Mouse (Mus musculus): Measurements from ENCODE around the gene Abca3. TPM values are rescaled to one million over a fixed set of nuclear protein-coding genes. Genes with fewer than 3 reads are reported as not detected.

Abca3 gene
- total RNA-seq (2017), result 12.8 and 14.2 TPM in 2 replicates

GRCm38 (mm10) chr17:24351760-24352357 is at the start of gene Abca3:
Gene Abca3, plus strand, starts transcription at chr17:24351950.
- ATAC-seq (replicated peaks in 1 of 2; ENCODE audit: insufficient read depth in 1 of 2, low FRiP score in 2 of 2, low TSS enrichment in 1 of 2, low read depth in 1 of 2, poor library complexity in 2 of 2, severe bottlenecking in 2 of 2), result peak; percentile 78 to 85

- peak; percentile 59 to 68; a peak in 2 of 4 replicates for ATAC-seq (replicated peaks in 1 of 2; ENCODE audit: insufficient read depth in 1 of 2, low FRiP score in 2 of 2, low TSS enrichment in 1 of 2, low read depth in 1 of 2, poor library complexity in 2 of 2, severe bottlenecking in 2 of 2)
Observed at GRCm38 (mm10) chr17:24307500-24307899, 44.2 kb upstream of the Abca3 start.

- ATAC-seq (replicated peaks in 1 of 2; ENCODE audit: insufficient read depth in 1 of 2, low FRiP score in 2 of 2, low TSS enrichment in 1 of 2, low read depth in 1 of 2, poor library complexity in 2 of 2, severe bottlenecking in 2 of 2), result no peak
Observed at GRCm38 (mm10) chr17:24320826-24321225, 30.9 kb upstream of the Abca3 start.

GRCm38 (mm10) chr17:24325051-24325450 is 26.7 kb upstream of the Abca3 start:
- ATAC-seq (replicated peaks in 1 of 2; ENCODE audit: insufficient read depth in 1 of 2, low FRiP score in 2 of 2, low TSS enrichment in 1 of 2, low read depth in 1 of 2, poor library complexity in 2 of 2, severe bottlenecking in 2 of 2), result no peak

GRCm38 (mm10) chr17:24327656-24328055 is 24.1 kb upstream of the Abca3 start:
- ATAC-seq (replicated peaks in 1 of 2; ENCODE audit: insufficient read depth in 1 of 2, low FRiP score in 2 of 2, low TSS enrichment in 1 of 2, low read depth in 1 of 2, poor library complexity in 2 of 2, severe bottlenecking in 2 of 2), result no peak

- peak; percentile 65 to 85; a peak in 3 of 4 replicates for ATAC-seq (replicated peaks in 1 of 2; ENCODE audit: insufficient read depth in 1 of 2, low FRiP score in 2 of 2, low TSS enrichment in 1 of 2, low read depth in 1 of 2, poor library complexity in 2 of 2, severe bottlenecking in 2 of 2)
Observed at GRCm38 (mm10) chr17:24344672-24345071, 7.1 kb upstream of the Abca3 start.

GRCm38 (mm10) chr17:24346831-24347230 is 4.9 kb upstream of the Abca3 start:
- ATAC-seq (replicated peaks in 1 of 2; ENCODE audit: insufficient read depth in 1 of 2, low FRiP score in 2 of 2, low TSS enrichment in 1 of 2, low read depth in 1 of 2, poor library complexity in 2 of 2, severe bottlenecking in 2 of 2), result no peak

GRCm38 (mm10) chr17:24349176-24349575 is 2.6 kb upstream of the Abca3 start:
- ATAC-seq (replicated peaks in 1 of 2; ENCODE audit: insufficient read depth in 1 of 2, low FRiP score in 2 of 2, low TSS enrichment in 1 of 2, low read depth in 1 of 2, poor library complexity in 2 of 2, severe bottlenecking in 2 of 2), result peak in 1 of 2 experiments; percentile 27; a peak in 3 of 4 replicates

GRCm38 (mm10) chr17:24350926-24351759 is 607 bp upstream of the Abca3 start, which contains the start of gene Abca17:
Gene Abca17, minus strand, starts transcription at chr17:24351068.
- peak; percentile 40 to 54 for ATAC-seq (replicated peaks in 1 of 2; ENCODE audit: insufficient read depth in 1 of 2, low FRiP score in 2 of 2, low TSS enrichment in 1 of 2, low read depth in 1 of 2, poor library complexity in 2 of 2, severe bottlenecking in 2 of 2)

GRCm38 (mm10) chr17:24352370-24353194 is 832 bp downstream of the Abca3 start:
- ATAC-seq (replicated peaks in 1 of 2; ENCODE audit: insufficient read depth in 1 of 2, low FRiP score in 2 of 2, low TSS enrichment in 1 of 2, low read depth in 1 of 2, poor library complexity in 2 of 2, severe bottlenecking in 2 of 2), result no peak

GRCm38 (mm10) chr17:24353960-24354359 is 2.2 kb downstream of the Abca3 start:
- no peak for ATAC-seq (replicated peaks in 1 of 2; ENCODE audit: insufficient read depth in 1 of 2, low FRiP score in 2 of 2, low TSS enrichment in 1 of 2, low read depth in 1 of 2, poor library complexity in 2 of 2, severe bottlenecking in 2 of 2)

GRCm38 (mm10) chr17:24355284-24355683 is 3.5 kb downstream of the Abca3 start:
- no peak for ATAC-seq (replicated peaks in 1 of 2; ENCODE audit: insufficient read depth in 1 of 2, low FRiP score in 2 of 2, low TSS enrichment in 1 of 2, low read depth in 1 of 2, poor library complexity in 2 of 2, severe bottlenecking in 2 of 2)

GRCm38 (mm10) chr17:24359006-24359405 is 7.3 kb downstream of the Abca3 start:
- no peak for ATAC-seq (replicated peaks in 1 of 2; ENCODE audit: insufficient read depth in 1 of 2, low FRiP score in 2 of 2, low TSS enrichment in 1 of 2, low read depth in 1 of 2, poor library complexity in 2 of 2, severe bottlenecking in 2 of 2)

- ATAC-seq (replicated peaks in 1 of 2; ENCODE audit: insufficient read depth in 1 of 2, low FRiP score in 2 of 2, low TSS enrichment in 1 of 2, low read depth in 1 of 2, poor library complexity in 2 of 2, severe bottlenecking in 2 of 2), result no peak
Observed at GRCm38 (mm10) chr17:24359903-24360302, 8.2 kb downstream of the Abca3 start.

GRCm38 (mm10) chr17:24360841-24361240 is 9.1 kb downstream of the Abca3 start:
- ATAC-seq (replicated peaks in 1 of 2; ENCODE audit: insufficient read depth in 1 of 2, low FRiP score in 2 of 2, low TSS enrichment in 1 of 2, low read depth in 1 of 2, poor library complexity in 2 of 2, severe bottlenecking in 2 of 2), result no peak

GRCm38 (mm10) chr17:24361291-24361690 is 9.5 kb downstream of the Abca3 start:
- no peak for ATAC-seq (replicated peaks in 1 of 2; ENCODE audit: insufficient read depth in 1 of 2, low FRiP score in 2 of 2, low TSS enrichment in 1 of 2, low read depth in 1 of 2, poor library complexity in 2 of 2, severe bottlenecking in 2 of 2)

GRCm38 (mm10) chr17:24362527-24362926 is 10.8 kb downstream of the Abca3 start:
- no peak for ATAC-seq (replicated peaks in 1 of 2; ENCODE audit: insufficient read depth in 1 of 2, low FRiP score in 2 of 2, low TSS enrichment in 1 of 2, low read depth in 1 of 2, poor library complexity in 2 of 2, severe bottlenecking in 2 of 2)

GRCm38 (mm10) chr17:24364461-24364860 is 12.7 kb downstream of the Abca3 start:
- no peak for ATAC-seq (replicated peaks in 1 of 2; ENCODE audit: insufficient read depth in 1 of 2, low FRiP score in 2 of 2, low TSS enrichment in 1 of 2, low read depth in 1 of 2, poor library complexity in 2 of 2, severe bottlenecking in 2 of 2)
